Mouse (Mus musculus) B cell, adult 67 days (primary cell): Measurements from ENCODE around the gene Olfr951. TPM values are rescaled to one million over a fixed set of nuclear protein-coding genes. Genes with fewer than 3 reads are reported as not detected.

Experiments used
- total RNA-seq, 2 experiments: library from RNA; stranded (reverse); gene quantifications; 4 replicates each; pipeline ENCODE4 v1.2.4; 2023

Olfr951 gene
- not detected for total RNA-seq

GRCm38 (mm10) chr9:39387110-39387509 is at the start of gene Olfr951:
Olfr951 (plus strand) TSS chr9:39387410.

DNA sequence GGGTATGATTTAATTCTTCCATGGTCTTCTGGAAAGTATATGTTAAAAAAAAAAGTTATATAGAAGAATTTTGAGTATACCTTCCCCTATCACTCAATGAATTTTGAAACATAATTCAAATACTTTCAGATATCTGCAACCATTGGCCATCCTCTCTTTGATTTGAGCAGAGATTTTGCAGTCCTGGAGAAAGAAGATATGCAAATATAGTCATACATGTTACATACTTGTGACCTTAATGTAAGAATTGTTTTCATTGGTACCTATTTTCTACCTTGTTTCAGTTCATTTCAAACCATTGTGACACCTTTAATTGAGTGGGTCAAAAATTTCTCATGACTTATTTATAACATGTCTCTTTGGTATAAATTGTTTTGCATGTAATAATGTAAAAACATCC is 39.8 kb downstream of the Olfr951 start, which contains the start of gene Olfr952:
Gene Olfr952, minus strand, starts transcription at position 101 of the 400 bp plus-strand sequence.

Other genes starting within 250 kb of the Olfr951 start
- not detected for gene Olfr943, start 221.1 kb upstream of the Olfr951 start, total RNA-seq
- gene Olfr944, start 185.5 kb upstream of the Olfr951 start, total RNA-seq, result not detected
- not detected for gene Olfr1537, start 137.4 kb upstream of the Olfr951 start, total RNA-seq
- gene Olfr945, start 110.6 kb upstream of the Olfr951 start, total RNA-seq, result not detected
- gene Olfr948, start 61.4 kb upstream of the Olfr951 start, total RNA-seq, result not detected
- not detected for gene Olfr952, start 39.7 kb downstream of the Olfr951 start, total RNA-seq
- not detected for gene Olfr954, start 69.3 kb downstream of the Olfr951 start, total RNA-seq
- not detected for gene Olfr955, start 84.5 kb downstream of the Olfr951 start, total RNA-seq
- gene Olfr44, start 106.6 kb downstream of the Olfr951 start, total RNA-seq, result not detected
- gene Olfr957, start 128.4 kb downstream of the Olfr951 start, total RNA-seq, result not detected
- gene Olfr958, start 166.6 kb downstream of the Olfr951 start, total RNA-seq, result not detected
- gene Olfr959, start 188.2 kb downstream of the Olfr951 start, total RNA-seq, result not detected
- not detected for gene AW551984, start 217.0 kb downstream of the Olfr951 start, total RNA-seq
- gene Olfr148, start 223.2 kb downstream of the Olfr951 start, total RNA-seq, result not detected
- gene Olfr960, start 234.0 kb downstream of the Olfr951 start, total RNA-seq, result not detected